Mouse (Mus musculus) cerebellum, adult 9-10 months (tissue): ENCODE results near the gene Scd3.
"Not testable (repeated sequence)": the region's sequence is repeated elsewhere in the genome, so short reads cannot be mapped to it uniquely, and the experiment has no call there.

Experiments
- DNase-seq: peaks from one replicate; pipeline ENCODE4 v3.0.0; 2022

The Scd3 gene

GRCm38 (mm10) chr19:44275418-44275817 is 72.3 kb downstream of the Scd3 start:
- DNase-seq: no peak

- no peak for DNase-seq
Measured at GRCm38 (mm10) chr19:44276861-44277260, 73.8 kb downstream of the Scd3 start.

GRCm38 (mm10) chr19:44277931-44278330 is 74.9 kb downstream of the Scd3 start:
- no peak for DNase-seq

- no peak for DNase-seq
Measured at GRCm38 (mm10) chr19:44280755-44281154, 77.7 kb downstream of the Scd3 start.

GRCm38 (mm10) chr19:44281825-44282447 is 78.9 kb downstream of the Scd3 start:
- not testable (repeated sequence) for DNase-seq

- no peak for DNase-seq
Measured at GRCm38 (mm10) chr19:44282534-44283156, 79.6 kb downstream of the Scd3 start.

GRCm38 (mm10) chr19:44283157-44284024 is 80.3 kb downstream of the Scd3 start:
- DNase-seq: no peak

GRCm38 (mm10) chr19:44284025-44284695 is 81.1 kb downstream of the Scd3 start:
- DNase-seq: peak; percentile 92

- peak; percentile 51 for DNase-seq
Measured at GRCm38 (mm10) chr19:44284723-44285122, 81.7 kb downstream of the Scd3 start.

- no peak for DNase-seq
Measured at GRCm38 (mm10) chr19:44285554-44285953, 82.5 kb downstream of the Scd3 start.

- no peak for DNase-seq
Measured at GRCm38 (mm10) chr19:44286109-44286508, 83.0 kb downstream of the Scd3 start.

GRCm38 (mm10) chr19:44287415-44288110 is 84.5 kb downstream of the Scd3 start:
- no peak for DNase-seq

- DNase-seq: peak; percentile 65
Measured at GRCm38 (mm10) chr19:44292083-44292482, 89.0 kb downstream of the Scd3 start.

GRCm38 (mm10) chr19:44292483-44292882 is 89.4 kb downstream of the Scd3 start:
- DNase-seq: peak; percentile 96

- no peak for DNase-seq
Measured at GRCm38 (mm10) chr19:44292941-44293768, 90.1 kb downstream of the Scd3 start, which contains the start of gene Scd2. Scd2 (plus strand) TSS chr19:44293674.
